Mouse (Mus musculus): ENCODE data around the gene Mettl26. TPM values are rescaled to one million over a fixed set of nuclear protein-coding genes. Genes with fewer than 3 reads are reported as not detected.

Mettl26 gene
- polyA plus RNA-seq, 1 experiment: 23.6 TPM

DNA sequence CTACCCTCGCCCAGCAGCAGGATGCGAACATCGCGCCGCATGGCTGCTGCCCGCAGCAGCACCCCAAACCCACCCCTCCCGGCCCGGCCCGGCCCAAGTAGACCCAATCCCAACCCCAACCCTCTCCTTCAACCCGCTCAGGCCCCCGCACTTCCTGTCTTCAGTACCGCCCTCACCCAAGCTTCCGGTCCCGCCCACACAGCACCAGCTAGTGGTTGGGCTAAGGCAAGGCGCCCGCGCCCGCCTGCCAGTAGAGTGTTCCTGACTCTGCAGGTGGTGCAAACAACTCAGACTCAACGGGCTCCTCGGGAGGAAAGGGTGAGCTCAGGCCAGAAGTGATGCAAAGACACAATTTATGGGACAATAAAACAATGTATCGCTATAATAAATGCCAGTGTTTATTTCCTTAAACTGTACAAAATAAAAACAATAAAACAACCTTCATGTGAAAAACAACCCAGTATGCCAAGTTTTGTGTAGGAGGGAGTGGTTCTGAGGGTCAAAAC is 30.4 kb upstream of the Mettl26 start, which contains the start of gene Rhot2:
TSS of gene Rhot2 (minus strand) at position 456 of the 506 bp plus-strand sequence.
- H3ac ChIP-seq (ENCODE audit: control insufficient read depth, insufficient read length): peak within 1 kb of the TSS; percentile 59
- peak within 1 kb of the TSS; percentile 80 for H3K4me2 ChIP-seq (ENCODE audit: low read depth)
- peak within 1 kb of the TSS; percentile 42 for H3K4me3 ChIP-seq
- TF ChIP-seq POLR2AphosphoS2 (IDR thresholded peaks at IDR 0.05; ENCODE audit: insufficient read length, low read depth) (peak; percentile 84), CEBPB (IDR thresholded peaks at IDR 0.05; ENCODE audit: insufficient read depth, poor library complexity, severe bottlenecking) (no peak), USF1 (IDR thresholded peaks at IDR 0.05; ENCODE audit: low read depth) (no peak), MAX (IDR thresholded peaks at IDR 0.05; ENCODE audit: low read depth) (no peak), MYOD1 (IDR thresholded peaks at IDR 0.05; ENCODE audit: control insufficient read depth in 1 of 3, insufficient read length in 2 of 3, low read depth in 2 of 3) (no peak), POLR2A (IDR thresholded peaks at IDR 0.05; ENCODE audit: insufficient read length, low read depth) (peak; percentile 91), REST (IDR thresholded peaks at IDR 0.05; ENCODE audit: insufficient read depth, insufficient read length) (no peak), SRF (IDR thresholded peaks at IDR 0.05; ENCODE audit: control insufficient read depth, insufficient read length, low read depth) (no peak), MYOG (IDR thresholded peaks at IDR 0.05; ENCODE audit: control insufficient read depth in 1 of 3, insufficient read depth in 1 of 3, insufficient read length in 2 of 3, low read depth in 2 of 3) (peak in 1 of 3 experiments; percentile 4), TCF12 (IDR thresholded peaks at IDR 0.05; ENCODE audit: insufficient read depth, poor library complexity, severe bottlenecking) (no peak), E2F4 (IDR thresholded peaks at IDR 0.05; ENCODE audit: insufficient read depth) (no peak), TCF3 (IDR thresholded peaks at IDR 0.05; ENCODE audit: insufficient read length, low read depth) (no peak)
- H3K79me2 ChIP-seq (ENCODE audit: control insufficient read depth, insufficient read depth): peaks cover 12% of the 10 kb centered on the region
- no peaks in the 10 kb centered on the region for H3K27me3 ChIP-seq (ENCODE audit: control insufficient read depth, insufficient read depth, insufficient read length)
- peaks cover 4% of the 10 kb centered on the region for H3K36me3 ChIP-seq (ENCODE audit: control insufficient read depth, insufficient read depth)

- H3K36me3 ChIP-seq (ENCODE audit: control insufficient read depth, insufficient read depth): no peaks in the 10 kb centered on the region
- no peaks in the 10 kb centered on the region for H3K27me3 ChIP-seq (ENCODE audit: control insufficient read depth, insufficient read depth, insufficient read length)
- H3K79me2 ChIP-seq (ENCODE audit: control insufficient read depth, insufficient read depth): no peaks in the 10 kb centered on the region
- peak overlapping the region; percentile 86 for H3K4me2 ChIP-seq (ENCODE audit: low read depth)
- H3ac ChIP-seq (ENCODE audit: control insufficient read depth, insufficient read length): no peak overlapping the region
- TF ChIP-seq USF1 (IDR thresholded peaks at IDR 0.05; ENCODE audit: low read depth): no peak
- TF ChIP-seq POLR2AphosphoS2 (IDR thresholded peaks at IDR 0.05; ENCODE audit: insufficient read length, low read depth): no peak
- no peak for TF ChIP-seq TCF12 (IDR thresholded peaks at IDR 0.05; ENCODE audit: insufficient read depth, poor library complexity, severe bottlenecking)
- no peak for TF ChIP-seq TCF3 (IDR thresholded peaks at IDR 0.05; ENCODE audit: insufficient read length, low read depth)
- no peak for TF ChIP-seq E2F4 (IDR thresholded peaks at IDR 0.05; ENCODE audit: insufficient read depth)
- TF ChIP-seq MYOG (IDR thresholded peaks at IDR 0.05; ENCODE audit: control insufficient read depth in 1 of 3, insufficient read depth in 1 of 3, insufficient read length in 2 of 3, low read depth in 2 of 3): no peak
- no peak for TF ChIP-seq POLR2A (IDR thresholded peaks at IDR 0.05; ENCODE audit: insufficient read length, low read depth)
- no peak for TF ChIP-seq REST (IDR thresholded peaks at IDR 0.05; ENCODE audit: insufficient read depth, insufficient read length)
- H3K4me3 ChIP-seq: peak overlapping the region; percentile 32
These were observed 14.6 kb upstream of the Mettl26 start for GRCm38 (mm10) chr17:25860229-25860628.

- Histone ChIP-seq H3K36me3 (ENCODE audit: control insufficient read depth, insufficient read depth) (no peaks in the 10 kb centered on the region), H3K4me2 (ENCODE audit: low read depth) (peak within 1 kb of the TSS; percentile 86), H3ac (ENCODE audit: control insufficient read depth, insufficient read length) (peak within 1 kb of the TSS; percentile 11), H3K27me3 (ENCODE audit: control insufficient read depth, insufficient read depth, insufficient read length) (no peaks in the 10 kb centered on the region), H3K79me2 (ENCODE audit: control insufficient read depth, insufficient read depth) (no peaks in the 10 kb centered on the region), H3K4me3 (peak within 1 kb of the TSS; percentile 32)
- TF ChIP-seq E2F4 (IDR thresholded peaks at IDR 0.05; ENCODE audit: insufficient read depth) (peak; percentile 86), TCF12 (IDR thresholded peaks at IDR 0.05; ENCODE audit: insufficient read depth, poor library complexity, severe bottlenecking) (no peak), MAX (IDR thresholded peaks at IDR 0.05; ENCODE audit: low read depth) (no peak), POLR2AphosphoS2 (IDR thresholded peaks at IDR 0.05; ENCODE audit: insufficient read length, low read depth) (peak; percentile 86), MYOG (IDR thresholded peaks at IDR 0.05; ENCODE audit: control insufficient read depth in 1 of 3, insufficient read depth in 1 of 3, insufficient read length in 2 of 3, low read depth in 2 of 3) (peak in 2 of 3 experiments; percentile 43 to 52), REST (IDR thresholded peaks at IDR 0.05; ENCODE audit: insufficient read depth, insufficient read length) (no peak), SRF (IDR thresholded peaks at IDR 0.05; ENCODE audit: control insufficient read depth, insufficient read length, low read depth) (peak; percentile 71), CEBPB (IDR thresholded peaks at IDR 0.05; ENCODE audit: insufficient read depth, poor library complexity, severe bottlenecking) (peak; percentile 56; the same call in 1 of the 2 replicates), TCF3 (IDR thresholded peaks at IDR 0.05; ENCODE audit: insufficient read length, low read depth) (no peak), USF1 (IDR thresholded peaks at IDR 0.05; ENCODE audit: low read depth) (no peak), MYOD1 (IDR thresholded peaks at IDR 0.05; ENCODE audit: control insufficient read depth in 1 of 3, insufficient read length in 2 of 3, low read depth in 2 of 3) (peak in 2 of 3 experiments; percentile 52 to 59), POLR2A (IDR thresholded peaks at IDR 0.05; ENCODE audit: insufficient read length, low read depth) (peak; percentile 89)
These were observed 13.8 kb upstream of the Mettl26 start, which contains the start of gene Wdr90 for GRCm38 (mm10) chr17:25860832-25861703. Wdr90 (minus strand) TSS chr17:25861501.

- H3K4me3 ChIP-seq: peak overlapping the region; percentile 32
- no peaks in the 10 kb centered on the region for H3K79me2 ChIP-seq (ENCODE audit: control insufficient read depth, insufficient read depth)
- no peaks in the 10 kb centered on the region for H3K36me3 ChIP-seq (ENCODE audit: control insufficient read depth, insufficient read depth)
- TF ChIP-seq MAX (IDR thresholded peaks at IDR 0.05; ENCODE audit: low read depth) (no peak), REST (IDR thresholded peaks at IDR 0.05; ENCODE audit: insufficient read depth, insufficient read length) (no peak), TCF12 (IDR thresholded peaks at IDR 0.05; ENCODE audit: insufficient read depth, poor library complexity, severe bottlenecking) (no peak), MYOD1 (IDR thresholded peaks at IDR 0.05; ENCODE audit: control insufficient read depth in 1 of 3, insufficient read length in 2 of 3, low read depth in 2 of 3) (no peak), POLR2AphosphoS2 (IDR thresholded peaks at IDR 0.05; ENCODE audit: insufficient read length, low read depth) (no peak), TCF3 (IDR thresholded peaks at IDR 0.05; ENCODE audit: insufficient read length, low read depth) (no peak), E2F4 (IDR thresholded peaks at IDR 0.05; ENCODE audit: insufficient read depth) (no peak), MYOG (IDR thresholded peaks at IDR 0.05; ENCODE audit: control insufficient read depth in 1 of 3, insufficient read depth in 1 of 3, insufficient read length in 2 of 3, low read depth in 2 of 3) (no peak), POLR2A (IDR thresholded peaks at IDR 0.05; ENCODE audit: insufficient read length, low read depth) (no peak), CEBPB (IDR thresholded peaks at IDR 0.05; ENCODE audit: insufficient read depth, poor library complexity, severe bottlenecking) (no peak), SRF (IDR thresholded peaks at IDR 0.05; ENCODE audit: control insufficient read depth, insufficient read length, low read depth) (no peak)
- peak overlapping the region; percentile 86 for H3K4me2 ChIP-seq (ENCODE audit: low read depth)
- no peaks in the 10 kb centered on the region for H3K27me3 ChIP-seq (ENCODE audit: control insufficient read depth, insufficient read depth, insufficient read length)
- peak overlapping the region; percentile 11 for H3ac ChIP-seq (ENCODE audit: control insufficient read depth, insufficient read length)
These were observed 12.9 kb upstream of the Mettl26 start for GRCm38 (mm10) chr17:25861704-25862612.
